Mouse (Mus musculus) ES-Bruce4 (cell line): ENCODE results near the gene Cdkn2aipnl. TPM values are rescaled to one million over a fixed set of nuclear protein-coding genes. Genes with fewer than 3 reads are reported as not detected.

ENCODE experiments used
- H3K27ac ChIP-seq: 2 replicates; pipeline ENCODE4 v1.5.1; 2012; ENCODE audit warnings: low read length, inconsistent platforms; ENCODE audit not compliant: insufficient read depth
- H3K27me3 ChIP-seq: 2 replicates; pipeline ENCODE4 v1.6.1; 2012; ENCODE audit warnings: mild to moderate bottlenecking, low read length, inconsistent platforms; ENCODE audit not compliant: control insufficient read depth, poor library complexity, insufficient read depth, severe bottlenecking
- H3K36me3 ChIP-seq: 2 replicates; pipeline ENCODE4 v1.6.1; 2012; ENCODE audit warnings: inconsistent platforms, mild to moderate bottlenecking, low read length, moderate library complexity; ENCODE audit not compliant: control insufficient read depth, poor library complexity, insufficient read depth, severe bottlenecking
- H3K4me1 ChIP-seq: one replicate; pipeline ENCODE4 v1.8.1; 2011; ENCODE audit warnings: low read length; ENCODE audit not compliant: control insufficient read depth, insufficient read depth
- H3K4me3 ChIP-seq: 2 replicates; pipeline ENCODE4 v1.5.1; 2011; ENCODE audit warnings: low read depth, mild to moderate bottlenecking, low read length
- H3K9ac ChIP-seq: 2 replicates; pipeline ENCODE4 v1.6.1; 2012; ENCODE audit warnings: low read depth, mild to moderate bottlenecking, inconsistent platforms; ENCODE audit not compliant: poor library complexity, severe bottlenecking
- H3K9me3 ChIP-seq: replicated peaks from 2 replicates; pipeline ENCODE4 v1.6.1; 2012; ENCODE audit warnings: mild to moderate bottlenecking, low read length, inconsistent platforms; ENCODE audit not compliant: control insufficient read depth, poor library complexity, insufficient read depth, severe bottlenecking
- CTCF ChIP-seq: IDR thresholded peaks from one replicate; pipeline ENCODE4 v1.8.1; 2011; ENCODE audit warnings: low read depth, low read length
- EP300 ChIP-seq: IDR thresholded peaks from 2 replicates; pipeline ENCODE4 v1.6.1; 2011; ENCODE audit warnings: low read depth, low read length; ENCODE audit not compliant: insufficient read depth
- POLR2A ChIP-seq: IDR thresholded peaks from one replicate; pipeline ENCODE4 v1.8.1; 2011; ENCODE audit warnings: low read length; ENCODE audit not compliant: insufficient read depth
- polyA plus RNA-seq: library from polyadenylated mRNA; stranded (reverse); fragments of >200 nt; gene quantifications from 2 replicates; pipeline ENCODE4 v1.2.4, GENCODE M21; 2011; ENCODE audit warnings: low read depth; ENCODE audit not compliant: missing spikeins, insufficient read depth, insufficient read length

The Cdkn2aipnl gene
- polyA plus RNA-seq, 1 experiment = 69.8 TPM

DNA sequence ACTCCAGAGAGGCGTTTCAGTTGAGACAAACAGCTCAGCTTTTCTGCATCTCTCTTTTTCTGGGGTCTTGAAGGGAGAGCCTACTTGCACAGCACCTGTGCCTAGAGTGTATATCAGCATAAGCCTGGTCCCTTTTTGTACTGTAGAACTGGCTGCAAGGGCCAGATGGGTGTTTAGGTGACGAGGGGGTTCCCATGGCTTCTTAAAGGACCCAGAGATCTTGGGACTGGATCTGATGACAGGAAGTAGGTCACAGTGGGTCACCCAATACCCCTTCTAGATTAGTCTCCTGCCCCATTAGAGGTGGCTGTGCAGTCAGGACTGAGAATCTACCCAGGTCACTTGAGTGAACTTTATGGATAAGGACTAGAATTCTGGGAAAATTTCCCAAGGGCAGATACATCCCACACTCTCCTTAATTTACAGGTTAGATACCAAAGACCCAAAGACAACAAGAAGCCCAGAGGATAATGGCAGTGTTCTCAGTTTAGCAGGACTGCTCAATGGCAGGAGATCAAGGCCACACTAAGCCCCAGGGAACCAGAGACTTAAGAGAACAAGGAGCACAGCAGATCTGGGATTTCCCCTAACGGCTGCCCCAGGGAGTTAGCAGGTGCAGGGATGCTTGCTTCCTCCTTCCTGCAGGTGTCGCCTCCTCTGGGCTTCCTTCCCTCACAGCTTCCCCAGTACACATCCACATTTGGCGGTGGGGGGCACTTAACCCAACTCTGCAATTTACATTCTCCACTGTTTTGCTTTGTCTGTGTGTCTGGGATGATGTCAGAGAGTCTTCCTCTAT is 31.6 kb upstream of the Cdkn2aipnl start:
- Histone ChIP-seq H3K4me3 (no peak overlapping the region), H3K36me3 (no peaks in the 10 kb centered on the region), H3K4me1 (peaks cover 1% of the 10 kb centered on the region), H3K9ac (no peak overlapping the region), H3K9me3 (no peaks in the 10 kb centered on the region), H3K27ac (no peak overlapping the region), H3K27me3 (no peaks in the 10 kb centered on the region)
- peak; percentile 37 for TF ChIP-seq CTCF
- TF ChIP-seq EP300 = no peak

DNA sequence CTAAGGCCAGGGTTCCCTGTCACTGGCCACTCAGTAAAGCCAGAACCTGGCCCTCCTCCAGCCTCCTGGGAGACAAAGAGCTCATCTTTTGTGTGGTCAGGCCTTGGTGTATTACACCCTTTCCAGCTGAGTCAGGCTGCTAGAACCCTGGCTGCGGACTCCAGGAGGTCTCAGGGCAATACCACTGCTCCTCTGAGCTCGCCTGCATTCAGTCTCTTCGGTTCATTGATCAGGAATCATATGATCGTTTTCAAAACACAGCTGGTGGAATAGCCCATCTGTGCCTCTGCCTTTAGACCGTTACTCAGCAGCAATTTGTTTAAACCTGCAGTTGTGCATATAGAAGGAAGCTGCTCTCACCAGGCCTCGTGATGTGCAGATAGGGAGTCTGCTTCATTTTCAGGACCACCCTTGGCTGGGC is 30.1 kb upstream of the Cdkn2aipnl start:
- H3K27ac ChIP-seq = no peak overlapping the region
- H3K9me3 ChIP-seq = no peaks in the 10 kb centered on the region
- no peak for TF ChIP-seq POLR2A
- no peak for TF ChIP-seq EP300
- no peak for TF ChIP-seq CTCF
- H3K36me3 ChIP-seq = no peaks in the 10 kb centered on the region
- H3K27me3 ChIP-seq = no peaks in the 10 kb centered on the region
- H3K4me1 ChIP-seq = peaks cover 1% of the 10 kb centered on the region
- H3K4me3 ChIP-seq = no peak overlapping the region
- no peak overlapping the region for H3K9ac ChIP-seq

DNA sequence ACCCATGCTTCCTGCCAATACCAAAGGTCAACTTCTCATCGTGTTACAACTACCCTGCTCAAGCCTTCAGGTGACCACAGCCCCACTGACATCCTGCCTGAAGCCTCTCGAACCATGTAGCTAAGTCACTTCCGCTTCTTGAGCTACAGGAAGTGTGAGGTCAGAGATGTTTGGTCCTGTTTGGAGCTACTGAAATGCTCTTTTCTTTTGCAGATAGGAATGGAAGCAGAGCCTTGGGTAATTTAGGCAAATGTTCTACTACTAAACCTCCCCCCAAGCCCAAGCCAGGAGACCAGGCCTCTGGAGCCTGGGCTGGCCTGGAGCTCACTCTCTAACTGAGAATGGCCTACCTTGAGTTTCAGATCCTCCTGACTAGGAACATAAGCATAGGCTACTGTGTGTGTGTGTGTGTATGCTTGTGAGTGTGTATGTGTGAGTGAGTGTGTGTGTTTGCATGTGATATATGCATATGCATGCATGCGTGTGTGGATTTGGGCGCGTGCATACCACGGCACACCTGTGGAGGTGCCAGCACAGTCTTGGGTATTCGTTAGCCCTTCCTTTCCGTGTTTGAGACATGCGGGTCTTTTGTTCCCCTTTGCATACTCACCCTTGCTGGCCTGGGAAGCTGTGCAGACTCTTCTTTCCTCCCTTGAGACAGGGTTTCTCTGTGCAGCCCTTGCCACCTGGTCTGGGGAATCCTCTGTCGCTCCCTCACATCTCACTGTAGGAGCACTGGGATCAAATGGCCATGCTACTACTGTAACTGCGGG is 28.5 kb upstream of the Cdkn2aipnl start:
- TF ChIP-seq EP300 (no peak), CTCF (no peak), POLR2A (no peak)
- Histone ChIP-seq H3K4me1 (peaks cover 1% of the 10 kb centered on the region), H3K9me3 (no peaks in the 10 kb centered on the region), H3K4me3 (no peak overlapping the region), H3K27ac (no peak overlapping the region), H3K36me3 (no peaks in the 10 kb centered on the region), H3K27me3 (no peaks in the 10 kb centered on the region), H3K9ac (no peak overlapping the region)

DNA sequence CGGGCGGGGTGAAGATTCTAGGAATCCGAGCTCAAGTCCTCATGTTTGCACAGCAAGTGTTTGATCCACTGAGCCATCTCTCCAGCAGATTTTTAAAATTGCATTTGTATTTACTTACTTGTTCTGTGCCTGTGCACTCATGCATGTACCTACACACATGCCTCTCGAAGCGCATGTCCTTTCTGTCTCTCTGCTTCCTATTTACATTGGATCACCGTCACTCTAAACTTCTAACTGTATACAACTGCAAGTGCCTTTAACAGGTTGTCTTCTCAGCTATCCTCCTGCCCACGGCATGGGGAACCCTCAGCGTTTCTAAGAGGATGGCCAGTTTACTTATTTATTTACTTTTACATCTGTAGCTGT is 27.9 kb upstream of the Cdkn2aipnl start:
- Histone ChIP-seq H3K27ac (no peak overlapping the region), H3K4me3 (no peak overlapping the region), H3K9me3 (no peaks in the 10 kb centered on the region), H3K9ac (no peak overlapping the region), H3K27me3 (no peaks in the 10 kb centered on the region), H3K36me3 (no peaks in the 10 kb centered on the region), H3K4me1 (peaks cover 1% of the 10 kb centered on the region)
- no peak for TF ChIP-seq EP300
- no peak for TF ChIP-seq CTCF
- TF ChIP-seq POLR2A = no peak

DNA sequence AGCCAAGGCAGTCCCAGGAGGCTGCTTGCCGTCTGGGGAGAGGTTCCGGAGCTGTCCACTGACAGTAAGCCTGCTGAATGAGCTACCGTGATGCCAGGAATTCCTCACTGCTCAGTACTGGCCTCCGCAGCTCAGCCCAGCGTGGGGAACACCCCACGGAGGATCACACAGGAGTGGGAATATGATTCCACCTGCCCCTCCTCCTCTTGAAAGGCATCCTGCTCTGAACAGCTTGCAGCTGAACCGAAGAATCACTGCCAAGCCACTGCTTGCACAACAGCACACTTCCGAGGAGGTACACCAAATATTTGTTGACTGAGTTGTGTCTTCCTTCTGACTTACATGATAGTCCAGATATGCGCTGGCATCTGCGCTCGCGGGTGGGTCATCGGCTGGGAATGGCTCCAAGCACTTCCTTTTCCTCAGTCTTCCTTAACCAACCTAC is 26.9 kb upstream of the Cdkn2aipnl start:
- H3K27ac ChIP-seq = no peak overlapping the region
- H3K27me3 ChIP-seq = no peaks in the 10 kb centered on the region
- H3K36me3 ChIP-seq = no peaks in the 10 kb centered on the region
- H3K9me3 ChIP-seq = no peaks in the 10 kb centered on the region
- no peak overlapping the region for H3K9ac ChIP-seq
- no peak for TF ChIP-seq POLR2A
- TF ChIP-seq EP300 = no peak
- TF ChIP-seq CTCF = no peak
- no peak overlapping the region for H3K4me3 ChIP-seq
- peaks cover 1% of the 10 kb centered on the region for H3K4me1 ChIP-seq

DNA sequence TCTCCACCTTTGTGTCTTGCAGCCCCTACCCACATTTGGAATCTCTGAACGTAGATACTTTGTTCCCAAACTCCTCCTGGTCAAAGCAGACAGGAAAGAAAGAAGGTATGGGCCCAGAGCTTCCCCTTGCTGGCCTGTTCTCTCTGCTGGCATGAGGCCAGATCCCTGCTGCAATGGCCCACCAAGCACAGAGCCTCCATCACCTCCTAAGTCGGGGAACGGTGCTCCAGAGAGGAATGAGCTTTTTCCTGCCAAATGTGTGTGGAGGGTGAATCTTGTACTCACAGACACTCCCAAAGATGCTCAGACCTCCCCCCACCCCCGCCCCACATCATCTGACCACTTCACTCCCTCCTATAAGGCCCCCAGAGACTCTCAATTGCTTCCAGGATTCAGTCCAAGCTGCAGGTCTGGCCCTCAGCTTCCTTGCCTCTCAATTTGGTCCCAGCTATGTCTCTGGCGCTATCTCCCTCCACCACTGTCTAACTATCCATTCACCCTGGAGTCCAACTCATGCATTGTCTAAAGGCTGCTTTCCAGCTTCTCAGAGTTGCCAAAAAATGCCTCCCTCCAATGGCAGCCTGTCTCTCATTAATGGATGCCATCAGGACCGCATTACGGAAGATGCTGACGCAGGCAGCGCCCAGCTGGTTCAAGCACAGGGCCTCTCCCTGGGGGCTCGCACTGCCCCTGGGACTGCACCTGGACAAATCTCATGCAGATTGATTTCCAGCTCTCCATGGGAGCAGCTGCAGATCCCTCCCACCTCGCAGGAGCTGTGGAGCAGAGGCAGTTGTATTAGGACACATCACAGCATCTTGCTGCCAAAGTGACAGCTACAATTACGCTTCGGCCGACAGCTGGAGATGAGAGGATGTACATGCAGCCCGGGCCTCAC is 24.6 kb upstream of the Cdkn2aipnl start:
- Histone ChIP-seq H3K4me1 (peaks cover 1% of the 10 kb centered on the region), H3K9me3 (no peaks in the 10 kb centered on the region), H3K9ac (no peak overlapping the region), H3K27me3 (no peaks in the 10 kb centered on the region), H3K4me3 (no peak overlapping the region), H3K36me3 (no peaks in the 10 kb centered on the region), H3K27ac (no peak overlapping the region)
- TF ChIP-seq EP300 (no peak), CTCF (no peak), POLR2A (no peak)
